Mouse (Mus musculus): ENCODE data around the gene Zfp239. TPM values are rescaled to one million over a fixed set of nuclear protein-coding genes. Genes with fewer than 3 reads are reported as not detected.

Gene Zfp239
- polyA plus RNA-seq, 1 experiment, result 5.2 TPM

Other genes with a start within 250 kb of the Zfp239 start
- gene Zfp637, start 20.9 kb upstream of the Zfp239 start, polyA plus RNA-seq (2012; rRNA removed), result 20.1 and 21.0 TPM in 2 replicates
- gene Hnrnpf, start 38.2 kb downstream of the Zfp239 start, polyA plus RNA-seq (2012; rRNA removed), result 166 and 175 TPM in 2 replicates
- gene Fxyd4, start 75.6 kb downstream of the Zfp239 start, polyA plus RNA-seq (2012; rRNA removed), result not detected in 2 replicates
- 0.21 and 0.45 TPM in 2 replicates for gene Rasgef1a, start 149.3 kb downstream of the Zfp239 start, polyA plus RNA-seq (2012; rRNA removed)

All from large intestine, adult 2 months (tissue).